Mouse (Mus musculus): Measurements from ENCODE around the gene Zfp869. TPM values are rescaled to one million over a fixed set of nuclear protein-coding genes. Genes with fewer than 3 reads are reported as not detected.
A peak's percentile ranks its signal among the peaks of the same experiment; 100 is the strongest.
"Not testable (repeated sequence)": the region's sequence is repeated elsewhere in the genome, so short reads cannot be mapped to it uniquely, and the experiment has no call there.

Zfp869 gene
- total RNA-seq (2022): 10 to 100 TPM; 22.9 to 25.9 (median 23.9) TPM

GRCm38 (mm10) chr8:69710624-69711023 lies at the start of gene Zfp869:
TSS of gene Zfp869 (minus strand) at chr8:69710724.
- not testable (repeated sequence) for DNase-seq (ENCODE audit: low spot score in 2 of 2)

DNA sequence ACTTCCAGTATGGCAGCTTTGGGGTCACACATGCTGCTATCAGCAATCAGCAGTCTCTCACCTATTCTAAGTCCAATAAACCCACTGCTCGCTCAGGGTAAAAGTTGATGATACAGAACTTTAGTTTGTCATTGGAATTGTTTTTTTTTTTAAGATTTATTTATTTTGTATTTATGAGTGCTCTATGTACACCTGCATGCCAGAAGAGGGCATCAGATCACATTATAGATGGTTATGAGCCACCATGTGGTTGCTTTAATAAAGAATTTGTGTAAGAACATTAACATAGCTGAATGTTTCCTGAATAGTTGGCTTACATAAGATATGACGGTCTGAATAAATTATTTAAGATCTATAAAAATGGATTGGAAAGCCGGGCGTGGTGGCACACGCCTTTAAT lies 47.8 kb upstream of the Zfp869 start:
- no peak for DNase-seq (ENCODE audit: low spot score in 2 of 2)

DNA sequence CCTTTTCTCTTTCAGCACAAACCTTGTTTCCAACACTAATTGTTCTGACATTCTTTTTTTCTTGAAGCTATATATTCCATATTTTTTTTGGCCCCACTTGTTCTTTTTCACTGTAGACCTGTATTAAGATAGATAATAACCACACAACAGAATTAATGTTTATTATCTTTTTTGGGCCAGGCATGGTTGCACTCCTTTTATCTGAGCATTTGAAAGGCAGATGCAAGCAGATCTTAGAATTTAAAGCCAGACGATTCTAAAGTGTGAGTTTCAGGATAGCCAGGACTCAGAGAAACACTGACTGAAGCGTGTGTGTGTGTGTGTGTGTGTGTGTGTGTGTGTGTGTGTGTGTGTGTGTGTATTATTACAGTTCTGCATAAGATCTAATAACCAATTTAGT lies 41.9 kb upstream of the Zfp869 start:
- DNase-seq (ENCODE audit: low spot score in 2 of 2): no peak

DNA sequence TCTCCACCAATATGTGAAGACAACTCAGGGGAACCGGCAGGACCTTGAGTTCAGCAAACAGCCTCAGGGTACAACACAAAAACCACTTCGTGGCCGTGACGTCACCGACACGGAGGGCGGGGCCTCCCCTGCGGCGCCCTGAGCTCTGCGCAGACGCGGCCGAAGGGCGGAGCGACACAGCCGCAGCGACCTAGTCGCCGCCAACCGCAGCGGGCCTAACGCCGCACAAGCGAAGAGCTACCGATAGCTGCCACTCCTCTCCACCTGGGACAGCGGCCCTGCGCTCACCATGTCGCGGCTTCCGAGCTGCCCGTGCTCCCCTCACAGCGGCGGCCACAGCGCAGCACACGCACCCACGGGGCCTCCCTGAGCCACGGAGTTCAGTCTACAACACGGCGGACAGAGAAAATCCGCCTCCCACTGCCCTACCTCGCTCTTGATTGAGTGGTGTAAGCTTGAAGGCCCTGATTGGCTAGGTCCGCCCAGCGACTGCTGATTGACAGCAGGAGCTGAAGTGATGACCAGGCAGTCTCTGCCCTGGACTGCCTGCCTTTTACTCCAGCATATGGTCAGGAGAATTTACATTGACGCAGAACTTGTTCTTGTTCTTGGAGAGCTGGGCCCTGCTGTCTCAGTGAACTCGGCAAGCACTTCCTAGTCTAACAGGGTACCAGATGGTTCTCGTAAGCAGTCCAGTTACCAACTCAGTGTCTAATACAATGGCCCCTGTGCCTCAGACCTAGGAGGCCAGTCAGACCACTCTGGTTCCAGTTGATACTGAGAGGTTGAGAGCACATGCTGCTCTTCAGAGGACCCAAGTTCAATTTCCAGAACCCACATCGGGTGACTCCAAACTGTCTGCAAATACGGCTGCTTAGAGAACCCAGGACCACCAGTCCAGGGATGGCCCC lies 39.3 kb upstream of the Zfp869 start, which contains the start of gene Zfp963:
TSS of gene Zfp963 (minus strand) at position 427 of the 911 bp plus-strand sequence.
- peak; percentile 91 to 93 for DNase-seq (ENCODE audit: low spot score in 2 of 2)

DNA sequence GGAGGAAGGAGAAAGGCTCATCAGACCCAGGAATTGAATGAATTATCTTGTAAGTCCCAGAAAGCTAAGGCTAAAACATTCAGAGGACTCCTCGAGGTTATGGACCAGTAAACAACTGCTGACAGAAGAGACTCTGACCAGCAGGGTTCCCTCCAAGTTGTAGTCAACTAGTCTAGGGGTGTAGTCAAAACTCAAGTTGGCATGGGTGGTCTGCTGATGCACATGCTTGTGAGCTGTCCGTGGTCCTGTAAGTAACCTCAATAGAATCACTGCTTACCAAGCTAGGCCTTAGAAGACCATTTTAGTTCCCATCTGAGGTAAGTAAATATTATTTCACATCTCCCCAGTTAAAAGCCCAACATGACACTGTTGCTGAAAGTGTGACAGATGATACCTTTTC lies 30.7 kb upstream of the Zfp869 start:
- no peak for DNase-seq (ENCODE audit: low spot score in 2 of 2)

GRCm38 (mm10) chr8:69740763-69741162 lies 30.2 kb upstream of the Zfp869 start:
- DNase-seq (ENCODE audit: low spot score in 2 of 2): no peak

DNA sequence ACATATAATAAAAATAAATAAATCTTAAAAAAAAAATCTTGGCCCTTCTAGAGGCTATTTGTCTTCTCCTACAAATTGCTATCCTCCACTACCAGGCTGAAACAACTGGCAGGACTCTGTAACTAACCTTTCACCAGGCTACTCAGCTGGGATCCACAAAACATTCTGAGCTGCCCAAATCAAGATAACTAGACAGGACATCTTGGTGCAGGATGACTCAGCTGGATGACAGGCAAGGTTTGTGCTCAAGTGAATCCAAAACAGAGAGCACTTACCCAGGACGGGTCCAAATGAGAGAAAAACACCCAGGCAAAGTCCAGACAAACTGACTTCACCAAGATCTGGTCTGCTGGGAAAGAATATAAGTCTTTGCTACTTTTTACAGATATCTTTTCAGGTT lies 25.0 kb upstream of the Zfp869 start:
- no peak for DNase-seq (ENCODE audit: low spot score in 2 of 2)

GRCm38 (mm10) chr8:69717232-69717580 lies 6.7 kb upstream of the Zfp869 start:
- DNase-seq (ENCODE audit: low spot score in 2 of 2): no peak

GRCm38 (mm10) chr8:69716403-69717231 lies 6.1 kb upstream of the Zfp869 start:
- peak; percentile 80 to 100 for DNase-seq (ENCODE audit: low spot score in 2 of 2)

GRCm38 (mm10) chr8:69715366-69715765 lies 4.8 kb upstream of the Zfp869 start:
- DNase-seq (ENCODE audit: low spot score in 2 of 2): no peak

GRCm38 (mm10) chr8:69713516-69713915 lies 3.0 kb upstream of the Zfp869 start:
- DNase-seq (ENCODE audit: low spot score in 2 of 2): no peak

- no peak for DNase-seq (ENCODE audit: low spot score in 2 of 2)
Measured at GRCm38 (mm10) chr8:69701810-69702209, 8.7 kb downstream of the Zfp869 start.

- not testable (repeated sequence) for DNase-seq (ENCODE audit: low spot score in 2 of 2)
Measured at GRCm38 (mm10) chr8:69665051-69665450, 45.5 kb downstream of the Zfp869 start.

- no peak for DNase-seq (ENCODE audit: low spot score in 2 of 2)
Measured at GRCm38 (mm10) chr8:69661294-69661693, 49.2 kb downstream of the Zfp869 start.

Other genes starting within 250 kb of the Zfp869 start
- not detected for gene Gm7697, start 187.7 kb downstream of the Zfp869 start, total RNA-seq (2022)
- gene Zfp868, start 85.2 kb downstream of the Zfp869 start, total RNA-seq (2022): 10 to 100 TPM; 15.1 to 21.7 (median 18.7) TPM
- 1 to 10 TPM; 3.6 to 4.6 (median 4.3) TPM for gene Zfp964, start 56.2 kb downstream of the Zfp869 start, total RNA-seq (2022)
- 1 to 10 TPM; 3.3 to 4.3 (median 3.6) TPM for gene Zfp963, start 39.2 kb upstream of the Zfp869 start, total RNA-seq (2022)
- 1 to 10 TPM in 3 of 4 experiments, under 1 TPM in 1; 0.46 to 5.3 (median 2.0) TPM for gene Gm20422, start 64.2 kb upstream of the Zfp869 start, total RNA-seq (2022)
- gene Atp13a1, start 80.4 kb upstream of the Zfp869 start, total RNA-seq (2022): 10 to 100 TPM; 32.9 to 37.1 (median 35.3) TPM
- 10 to 100 TPM; 27.1 to 29.1 (median 27.8) TPM for gene Zfp866, start 80.5 kb upstream of the Zfp869 start, total RNA-seq (2022)
- 10 to 100 TPM; 11.6 to 18.1 (median 15.7) TPM for gene Gmip, start 98.0 kb upstream of the Zfp869 start, total RNA-seq (2022)
- gene Lpar2, start 111.7 kb upstream of the Zfp869 start, total RNA-seq (2022): under 1 TPM; 0.57 to 0.68 (median 0.64) TPM
- gene Pbx4, start 121.8 kb upstream of the Zfp869 start, total RNA-seq (2022): 10 to 100 TPM; 16.4 to 19.4 (median 17.9) TPM
- under 1 TPM; 0.54 to 0.79 (median 0.65) TPM for gene Cilp2, start 177.0 kb upstream of the Zfp869 start, total RNA-seq (2022)
- under 1 TPM in 1 of 4 experiments, not detected in 3; 0.28 TPM for gene Tssk6, start 191.5 kb upstream of the Zfp869 start, total RNA-seq (2022)
- gene Ndufa13, start 191.8 kb upstream of the Zfp869 start, total RNA-seq (2022): 100 to 1,000 TPM; 102 to 149 (median 131) TPM
- 10 to 100 TPM; 20.2 to 30.4 (median 21.7) TPM for gene Yjefn3, start 192.0 kb upstream of the Zfp869 start, total RNA-seq (2022)

All from left cerebral cortex, adult 8-10 months (tissue).